Mouse (Mus musculus) brain, embryonic 14.5 days (tissue): ENCODE measurements at regions not wholly inside any gene's neighbourhood (a gene's known extent, or its start where the extent isn't known, plus 50 kb on each side); places are given as distances from the start of the nearest gene placed in this dataset.

ENCODE experiments used
- CTCF ChIP-seq: fragments of 200-500 bp; IDR thresholded peaks from 2 replicates; pipeline ENCODE4 v1.5.1; 2012; ENCODE audit warnings: inconsistent platforms, mild to moderate bottlenecking, moderate library complexity, borderline replicate concordance; ENCODE audit not compliant: insufficient read depth, insufficient read length; ENCODE audit errors: extremely low read depth
- POLR2A ChIP-seq: fragments of 200-500 bp; IDR thresholded peaks from 2 replicates; pipeline ENCODE4 v1.6.1; 2012; ENCODE audit warnings: mild to moderate bottlenecking, inconsistent platforms, borderline replicate concordance; ENCODE audit not compliant: poor library complexity, insufficient read depth, insufficient read length, severe bottlenecking; ENCODE audit errors: extremely low read depth

- TF ChIP-seq POLR2A (no peak), CTCF (no peak)
These were observed 251.9 kb upstream of the Cpeb2 start for GRCm38 (mm10) chr5:42980946-42981650.
